Mouse (Mus musculus) spleen, adult 2 months (tissue): ENCODE results near the gene 1700016D06Rik.

Experiments
- CTCF ChIP-seq: fragments of 200-500 bp; IDR thresholded peaks from 2 replicates; pipeline ENCODE4 v1.5.1; 2011; ENCODE audit warnings: mild to moderate bottlenecking, inconsistent platforms; ENCODE audit not compliant: insufficient read depth, insufficient read length, insufficient replicate concordance; ENCODE audit errors: extremely low read depth
- POLR2A ChIP-seq: fragments of 200-500 bp; IDR thresholded peaks from 2 replicates; pipeline ENCODE4 v1.6.1; 2011; ENCODE audit warnings: low read depth, low read length, inconsistent platforms

- TF ChIP-seq CTCF: no peak
- TF ChIP-seq POLR2A: no peak
These were observed 26.4 kb upstream of the 1700016D06Rik start for GRCm38 (mm10) chr8:11727273-11727650.
